Mouse (Mus musculus) midbrain, postnatal 0 days (tissue): Measurements from ENCODE around the gene Dnlz. TPM values are rescaled to one million over a fixed set of nuclear protein-coding genes. Genes with fewer than 3 reads are reported as not detected.

Experiments
- ATAC-seq: fragments of 200-750 bp; cut with Nextera tagmentation; 2 replicates; pipeline ENCODE4 v1.8.0; 2017; ENCODE audit warnings: moderate number of reproducible peaks, mild to moderate bottlenecking, moderate TSS enrichment, moderate library complexity; ENCODE audit not compliant: low FRiP score
- DNase-seq: peaks from one replicate; pipeline ENCODE4 v3.0.0-alpha.2; 2015; ENCODE audit warnings: low spot score
- H3K27ac ChIP-seq: fragments of 300-500 bp; sonication (generic); 2 replicates; pipeline ENCODE4 v1.5.1; 2014; ENCODE audit warnings: low read depth, mild to moderate bottlenecking, low read length, mixed read lengths
- H3K27me3 ChIP-seq: fragments of 300-500 bp; sonication (generic); 2 replicates; pipeline ENCODE4 v1.6.1; 2014; ENCODE audit warnings: low read length, control low read depth, mixed read lengths; ENCODE audit not compliant: insufficient read depth
- H3K36me3 ChIP-seq: fragments of 300-500 bp; sonication (generic); 2 replicates; pipeline ENCODE4 v1.6.1; 2014; ENCODE audit warnings: low read length, control low read depth, mixed read lengths; ENCODE audit not compliant: insufficient read depth
- H3K4me1 ChIP-seq: fragments of 300-500 bp; sonication (generic); 2 replicates; pipeline ENCODE4 v1.6.1; 2014; ENCODE audit warnings: mild to moderate bottlenecking, control low read depth, antibody characterized with exemption, low read length, mixed read lengths; ENCODE audit not compliant: insufficient read depth
- H3K4me2 ChIP-seq: fragments of 300-500 bp; sonication (generic); 2 replicates; pipeline ENCODE4 v1.6.1; 2014; ENCODE audit warnings: low read depth, mild to moderate bottlenecking, low read length, mixed read lengths; ENCODE audit not compliant: poor library complexity, severe bottlenecking
- H3K4me3 ChIP-seq: fragments of 300-500 bp; sonication (generic); 2 replicates; pipeline ENCODE4 v1.5.1; 2014; ENCODE audit warnings: low read depth, mild to moderate bottlenecking, low read length, moderate library complexity
- H3K9ac ChIP-seq: fragments of 300-500 bp; sonication (generic); replicated peaks from 2 replicates; pipeline ENCODE4 v1.6.1; 2014; ENCODE audit warnings: mild to moderate bottlenecking, low read length, moderate library complexity, mixed read lengths; ENCODE audit not compliant: poor library complexity, severe bottlenecking
- H3K9me3 ChIP-seq: fragments of 300-500 bp; sonication (generic); 2 replicates; pipeline ENCODE4 v1.6.1; 2016; ENCODE audit warnings: low read length, control low read depth
- CTCF ChIP-seq: IDR thresholded peaks from 2 replicates; pipeline ENCODE4 v1.5.1; 2016; ENCODE audit warnings: antibody characterized with exemption, mild to moderate bottlenecking
- WGBS: fragments of 180-500 bp; shearing (Covaris S2); extraction: QIAGEN DNeasy Blood & Tissue Kit; methylation state at CpG from one replicate; pipeline ENCODE4 v1.1.7; 2014; 5-methylcytosine and 5-hydroxymethylcytosine counted together
- polyA plus RNA-seq: library from polyadenylated mRNA; unstranded; fragments of >200 nt; fragmentation: Nextera tagmentation; extraction: Ambion mirVana; gene quantifications from 2 replicates; pipeline ENCODE4 v1.2.1, GENCODE M21; 2015
- total RNA-seq: library from RNA; depleted of rRNA; stranded (reverse); fragments of >200 nt; gene quantifications from 2 replicates; pipeline ENCODE4 v1.2.3, GENCODE M21; 2014

The Dnlz gene
- total and polyA plus RNA-seq, 2 experiments from 2014 or later, result 24.1 to 27.4 TPM

- WGBS, result 97% methylated on average over 4 of the region's 4 CpGs
- peaks cover 9% of the 10 kb centered on the region for H3K4me1 ChIP-seq
- no peak overlapping the region for H3K4me2 ChIP-seq
- H3K4me3 ChIP-seq, result no peak overlapping the region
- H3K27ac ChIP-seq, result no peak overlapping the region
- no peaks in the 10 kb centered on the region for H3K27me3 ChIP-seq
- H3K9ac ChIP-seq, result no peak overlapping the region
- TF ChIP-seq CTCF, result no peak
- H3K9me3 ChIP-seq, result no peaks in the 10 kb centered on the region
- peaks cover 6% of the 10 kb centered on the region for H3K36me3 ChIP-seq
- ATAC-seq (no peak), DNase-seq (no peak)
These were observed 2.5 kb upstream of the Dnlz start for GRCm38 (mm10) chr2:26354401-26354800.

- 95% methylated on average over 11 of the region's 11 CpGs for WGBS
- H3K27ac ChIP-seq, result peak overlapping the region; percentile 93
- H3K4me3 ChIP-seq, result peak overlapping the region; percentile 92
- no peak for ATAC-seq
- no peak for TF ChIP-seq CTCF
- H3K36me3 ChIP-seq, result peaks cover 17% of the 10 kb centered on the region
- H3K4me1 ChIP-seq, result peaks cover 9% of the 10 kb centered on the region
- H3K27me3 ChIP-seq, result no peaks in the 10 kb centered on the region
- H3K9ac ChIP-seq, result peak overlapping the region; percentile 97
- DNase-seq, result no peak
- no peaks in the 10 kb centered on the region for H3K9me3 ChIP-seq
- H3K4me2 ChIP-seq, result peak overlapping the region; percentile 94
These were observed 1.4 kb upstream of the Dnlz start for GRCm38 (mm10) chr2:26353066-26353980.

GRCm38 (mm10) chr2:26352291-26352910 is 491 bp upstream of the Dnlz start:
- Histone ChIP-seq H3K27ac (peak overlapping the region; percentile 93), H3K4me3 (peak overlapping the region; percentile 92), H3K4me2 (peak overlapping the region; percentile 94), H3K9ac (peak overlapping the region; percentile 97), H3K4me1 (peaks cover 9% of the 10 kb centered on the region), H3K9me3 (no peaks in the 10 kb centered on the region), H3K36me3 (peaks cover 26% of the 10 kb centered on the region), H3K27me3 (no peaks in the 10 kb centered on the region)
- ATAC-seq, result peak; percentile 35; the same call in 1 of the 2 replicates
- 3% methylated on average over 35 of the region's 36 CpGs for WGBS
- DNase-seq, result no peak
- no peak for TF ChIP-seq CTCF

GRCm38 (mm10) chr2:26348241-26348640 is 3.7 kb downstream of the Dnlz start:
- Histone ChIP-seq H3K9me3 (no peaks in the 10 kb centered on the region), H3K27me3 (no peaks in the 10 kb centered on the region), H3K4me1 (peaks cover 9% of the 10 kb centered on the region), H3K4me3 (no peak overlapping the region), H3K4me2 (no peak overlapping the region), H3K9ac (no peak overlapping the region), H3K27ac (no peak overlapping the region), H3K36me3 (peaks cover 67% of the 10 kb centered on the region)
- no peak for TF ChIP-seq CTCF
- DNase-seq (no peak), ATAC-seq (no peak)
- 73% methylated on average over 6 of the region's 6 CpGs for WGBS

GRCm38 (mm10) chr2:26342609-26343490 is 9.1 kb downstream of the Dnlz start:
- DNase-seq, result no peak
- Histone ChIP-seq H3K4me3 (no peak overlapping the region), H3K36me3 (peaks cover 89% of the 10 kb centered on the region), H3K9me3 (no peaks in the 10 kb centered on the region), H3K4me2 (no peak overlapping the region), H3K4me1 (no peaks in the 10 kb centered on the region), H3K27me3 (no peaks in the 10 kb centered on the region), H3K27ac (no peak overlapping the region), H3K9ac (no peak overlapping the region)
- WGBS, result 78% methylated on average over 11 of the region's 11 CpGs
- no peak for TF ChIP-seq CTCF
- no peak for ATAC-seq
